Mouse (Mus musculus): ENCODE measurements at regions not wholly inside any gene's neighbourhood (a gene's known extent, or its start where the extent isn't known, plus 50 kb on each side); places are given as distances from the start of the nearest gene placed in this dataset.

DNA sequence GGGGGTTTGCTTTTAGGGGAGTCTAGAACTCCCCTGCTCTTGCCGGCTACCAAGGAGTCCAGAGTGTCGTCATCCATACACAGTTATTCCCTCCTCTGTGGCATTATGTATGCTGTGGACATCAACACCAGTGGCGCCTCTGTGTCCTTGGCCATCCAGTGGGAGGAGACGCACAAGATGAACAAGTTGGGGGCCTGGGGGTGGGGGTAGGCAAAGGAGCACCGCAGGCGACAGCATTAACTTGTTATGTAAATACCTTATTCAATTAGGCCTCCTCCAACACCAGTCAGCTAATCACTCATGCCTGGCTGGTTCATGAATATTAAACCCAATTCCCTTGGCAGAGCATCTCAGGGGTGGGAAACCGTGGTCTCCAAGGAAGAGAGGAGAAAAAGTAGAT is 250.8 kb downstream of the Tle3 start:
- TF ChIP-seq CTCF (IDR thresholded peaks at IDR 0.05; ENCODE audit: low read depth) (no peak), EP300 (IDR thresholded peaks at IDR 0.05; ENCODE audit: low read depth) (no peak)
